Mouse (Mus musculus): ENCODE results near the gene Slc47a1.

Gene Slc47a1

DNA sequence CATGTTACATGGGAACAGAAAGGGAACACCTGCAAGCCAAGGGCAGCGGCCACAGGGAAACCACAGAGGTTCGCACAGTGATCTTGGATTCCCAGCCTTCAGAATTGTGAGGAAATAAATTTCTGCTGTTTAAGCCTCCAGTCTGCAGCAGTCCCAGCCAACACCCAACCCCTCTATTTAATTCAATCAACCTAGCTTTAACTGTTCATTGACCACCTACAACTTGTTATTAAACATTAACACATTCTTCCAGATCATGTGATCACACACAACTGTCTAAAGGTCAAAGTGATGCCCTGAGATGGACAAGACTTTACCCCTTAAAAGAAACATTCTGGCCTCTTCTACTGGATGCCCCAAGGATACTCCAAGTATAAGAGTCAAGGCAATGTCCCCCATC lies 9.5 kb downstream of the Slc47a1 start:
- no peak for DNase-seq (ENCODE audit: low spot score)

DNA sequence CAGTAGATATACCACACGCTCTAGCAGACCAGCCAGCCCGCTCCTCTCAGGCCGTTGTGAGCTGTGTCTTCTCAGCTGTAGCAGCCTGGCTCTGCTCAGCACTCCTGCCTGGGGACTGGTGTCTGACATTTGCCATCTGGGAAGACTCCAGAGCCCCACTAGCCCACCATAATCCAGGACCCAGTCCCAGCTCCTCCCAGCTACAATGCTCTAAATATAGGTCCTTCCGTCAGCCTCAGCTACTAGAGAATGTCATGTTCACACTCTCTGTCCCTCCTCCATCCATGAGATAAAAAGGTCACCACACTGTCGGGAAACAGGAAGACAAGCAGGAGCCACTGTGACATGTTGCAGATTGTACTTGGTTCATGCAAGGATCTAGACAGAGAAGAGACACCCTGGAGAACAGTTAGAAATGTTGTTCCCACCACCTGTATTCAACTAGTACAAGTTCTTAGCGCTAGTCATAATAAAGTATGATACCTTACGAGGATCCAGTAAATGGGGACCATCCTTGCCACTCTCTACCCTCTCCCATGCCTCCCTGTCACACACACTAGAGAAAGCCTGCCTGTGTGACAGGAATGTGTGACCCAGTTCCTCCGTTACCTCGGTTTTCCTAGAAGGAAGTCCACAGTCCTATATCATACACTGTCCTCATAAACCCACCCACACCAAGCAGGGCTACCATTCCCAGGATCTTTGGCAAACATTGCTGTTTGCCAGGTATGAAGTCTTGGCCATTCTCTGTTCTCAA lies 11.4 kb downstream of the Slc47a1 start:
- no peak for DNase-seq (ENCODE audit: low spot score)

DNA sequence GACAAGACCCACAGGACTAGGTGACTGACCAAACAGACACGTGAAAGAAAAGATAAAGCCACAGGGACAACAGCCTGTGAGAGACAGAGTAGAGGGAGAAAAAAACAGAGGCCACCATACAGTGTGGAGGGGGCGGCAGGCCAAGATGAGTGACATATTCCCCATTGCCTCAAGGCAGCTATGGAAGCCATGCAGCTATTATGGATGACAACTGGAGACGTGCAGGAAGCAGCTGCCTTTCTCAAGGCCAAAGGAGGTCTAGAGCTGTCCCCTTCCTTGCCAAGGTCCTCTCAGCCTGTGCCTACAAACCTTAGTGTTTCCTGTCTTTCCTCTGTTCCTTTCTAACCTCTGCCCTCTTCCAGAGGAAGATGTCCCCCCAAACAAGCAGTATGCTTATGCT lies 12.2 kb downstream of the Slc47a1 start:
- DNase-seq (ENCODE audit: low spot score) = no peak

DNA sequence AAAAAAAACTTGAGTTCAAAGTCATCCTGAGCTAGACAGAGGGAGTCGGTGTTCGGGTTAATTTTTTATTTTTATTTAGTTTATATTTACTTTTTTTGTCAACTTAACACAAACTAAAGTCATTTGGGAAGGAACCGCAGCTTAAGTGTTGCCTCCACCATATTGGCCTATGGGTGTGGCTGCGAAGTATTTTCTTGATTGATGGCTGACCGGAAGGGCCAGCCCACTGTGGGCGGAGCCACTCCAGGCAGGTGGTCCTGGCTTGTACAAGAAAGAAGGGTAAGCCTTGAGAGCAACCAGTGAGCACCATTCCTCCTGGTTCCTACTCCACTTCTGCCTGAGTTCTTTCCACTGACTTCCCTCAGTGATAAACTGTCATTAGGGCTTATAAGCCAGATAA lies 14.0 kb downstream of the Slc47a1 start:
- no peak for DNase-seq (ENCODE audit: low spot score)

DNA sequence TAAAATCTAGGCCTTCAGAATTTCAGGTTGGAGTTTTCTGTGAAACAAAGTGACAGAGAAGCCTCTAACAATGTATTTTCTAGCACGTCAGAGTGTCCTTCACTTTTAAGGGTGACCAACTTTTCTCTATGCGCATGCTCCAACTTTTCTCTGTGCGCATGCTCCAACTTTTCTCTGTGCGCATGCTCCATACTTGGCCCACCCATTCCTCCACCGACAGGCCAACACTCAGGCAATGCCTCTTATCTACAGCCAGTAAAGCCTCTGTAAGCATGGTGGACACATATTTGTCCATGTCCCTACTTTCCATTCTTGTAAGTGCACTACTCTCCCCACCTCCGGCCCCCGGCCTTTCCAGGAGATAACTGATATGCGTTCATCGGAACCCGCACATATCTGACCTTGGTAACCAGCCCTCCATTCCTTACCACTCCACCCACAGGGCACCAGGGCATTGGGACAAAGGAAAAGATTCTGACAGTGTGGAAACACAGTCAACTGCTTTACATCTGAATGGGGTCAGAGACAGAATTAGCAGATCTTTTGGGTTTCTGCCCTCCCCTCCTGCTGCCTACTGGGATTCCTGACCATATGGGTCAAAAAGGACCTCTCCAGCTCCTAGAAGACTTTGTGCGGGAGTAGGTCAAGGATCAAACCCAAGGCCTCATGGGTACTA lies 16.5 kb downstream of the Slc47a1 start:
- DNase-seq (ENCODE audit: low spot score) = no peak

DNA sequence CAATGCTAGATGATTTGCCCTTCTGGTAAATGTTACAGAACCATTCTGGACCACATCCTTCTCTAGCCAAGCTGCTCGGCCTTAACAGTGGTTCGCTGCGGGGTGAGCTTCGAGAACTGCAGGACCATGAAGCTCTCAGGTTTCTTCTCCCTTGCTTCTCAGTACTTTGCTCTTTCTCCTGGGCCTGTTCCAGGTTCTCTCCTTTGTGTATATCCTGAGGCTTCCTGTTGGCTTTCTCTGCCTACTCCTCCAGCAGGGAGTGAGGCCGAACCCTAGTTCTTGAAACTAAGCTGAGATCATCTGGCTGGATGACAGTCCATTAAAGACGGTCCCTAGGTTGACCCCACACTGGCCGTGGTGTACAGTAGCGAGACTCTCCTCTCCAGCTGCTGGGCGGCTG lies 21.5 kb downstream of the Slc47a1 start:
- no peak for DNase-seq (ENCODE audit: low spot score)

DNA sequence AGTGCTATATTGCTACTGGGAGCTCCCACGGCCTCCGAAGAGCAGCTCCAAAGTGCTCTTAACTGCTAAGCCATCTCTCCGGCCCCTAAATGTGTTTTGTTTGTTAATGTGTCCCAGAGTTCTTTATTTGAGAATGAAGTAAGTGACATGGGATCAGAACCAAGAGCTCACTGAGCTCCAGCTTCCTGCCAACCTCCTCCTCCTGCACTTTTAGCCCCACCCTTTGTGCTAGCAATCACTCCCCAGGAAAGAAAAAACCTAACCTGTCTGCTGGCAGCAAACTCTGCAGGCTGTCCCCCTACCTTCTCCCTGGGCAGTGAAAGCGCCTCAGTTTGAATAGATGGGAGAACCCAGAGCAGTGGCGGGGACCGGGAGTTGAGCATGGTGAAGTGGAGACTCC lies 22.0 kb downstream of the Slc47a1 start:
- no peak for DNase-seq (ENCODE audit: low spot score)

DNA sequence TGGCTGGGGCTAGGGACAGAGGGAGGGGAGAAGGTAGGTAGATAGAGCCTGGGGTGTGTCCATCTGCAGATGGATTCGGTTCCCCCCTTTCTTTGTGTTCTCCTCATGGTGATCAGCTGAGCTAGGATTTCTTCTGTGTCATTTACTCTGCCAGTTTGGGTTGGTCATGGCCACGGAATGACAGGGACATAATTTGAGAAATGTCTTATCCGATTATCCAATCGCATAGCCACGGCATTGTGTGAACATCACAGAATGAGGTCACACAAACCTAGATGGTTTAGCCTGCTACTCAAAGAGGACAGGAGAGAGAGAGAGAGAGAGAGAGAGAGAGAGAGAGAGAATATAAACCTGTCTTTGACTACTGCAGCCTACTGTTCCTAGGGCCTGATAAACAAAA lies 22.8 kb downstream of the Slc47a1 start:
- no peak for DNase-seq (ENCODE audit: low spot score)

DNA sequence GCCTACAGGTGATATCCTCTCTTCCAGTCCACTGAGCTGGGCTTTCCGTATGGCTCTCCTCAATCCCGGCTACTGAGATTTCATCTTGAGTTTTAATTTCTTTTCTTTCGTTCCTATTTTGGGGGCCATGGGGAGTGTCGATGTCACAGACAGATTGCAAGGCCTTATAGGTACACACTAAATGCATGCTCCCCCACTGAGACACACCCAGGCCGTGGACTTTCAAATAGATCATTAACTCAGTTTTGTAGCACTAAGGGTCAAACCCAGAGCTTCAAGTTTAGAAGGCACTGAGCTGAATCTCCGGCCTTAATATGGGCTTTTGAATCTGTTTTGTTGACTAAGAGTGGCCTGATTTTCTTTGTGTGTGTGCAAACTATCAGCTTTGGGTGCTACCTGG lies 23.8 kb downstream of the Slc47a1 start:
- no peak for DNase-seq (ENCODE audit: low spot score)

DNA sequence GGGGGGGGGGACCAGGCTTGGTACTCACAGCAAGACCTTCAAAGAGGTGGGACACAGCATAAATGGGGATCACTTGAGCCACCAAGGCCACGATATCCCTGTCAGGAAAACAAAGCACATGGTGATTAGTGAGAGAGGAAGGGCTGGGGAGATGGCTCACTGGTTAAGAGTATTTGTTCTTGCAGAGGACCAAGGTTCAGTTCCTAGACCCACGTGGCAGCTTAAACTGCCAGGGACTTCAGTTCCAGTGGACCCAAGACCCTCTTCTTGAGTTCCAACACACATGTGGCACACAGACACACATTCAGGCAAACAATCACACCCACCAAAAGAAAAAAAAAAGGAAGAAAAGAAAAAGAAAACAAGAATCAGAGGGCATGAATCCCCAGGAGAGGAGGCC lies 25.1 kb downstream of the Slc47a1 start:
- no peak for DNase-seq (ENCODE audit: low spot score)

DNA sequence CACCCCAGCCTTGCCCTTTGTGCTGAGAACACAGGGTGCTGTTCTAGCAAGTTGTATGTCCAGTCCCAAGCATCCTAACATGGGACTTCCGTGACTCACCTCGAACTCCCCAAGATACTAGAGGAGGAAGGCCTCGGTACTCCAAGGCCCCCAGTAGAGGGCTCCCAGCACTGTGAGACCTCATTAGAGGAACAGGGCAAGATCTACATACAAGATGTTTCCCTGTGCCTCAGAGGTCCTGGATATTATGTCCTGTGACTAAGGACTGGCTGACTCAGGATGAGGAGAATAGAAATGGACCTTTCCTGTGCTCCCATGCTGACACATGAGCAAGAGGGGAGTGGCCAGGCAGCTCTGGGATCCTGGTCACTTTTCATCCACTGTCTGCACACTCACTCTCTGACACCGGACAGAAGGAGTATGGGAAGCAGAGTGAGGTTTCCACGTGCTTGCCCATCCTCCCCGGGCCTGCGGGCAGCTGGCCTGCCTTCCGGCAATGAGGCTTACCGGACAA lies 25.9 kb downstream of the Slc47a1 start:
- DNase-seq (ENCODE audit: low spot score) = no peak

DNA sequence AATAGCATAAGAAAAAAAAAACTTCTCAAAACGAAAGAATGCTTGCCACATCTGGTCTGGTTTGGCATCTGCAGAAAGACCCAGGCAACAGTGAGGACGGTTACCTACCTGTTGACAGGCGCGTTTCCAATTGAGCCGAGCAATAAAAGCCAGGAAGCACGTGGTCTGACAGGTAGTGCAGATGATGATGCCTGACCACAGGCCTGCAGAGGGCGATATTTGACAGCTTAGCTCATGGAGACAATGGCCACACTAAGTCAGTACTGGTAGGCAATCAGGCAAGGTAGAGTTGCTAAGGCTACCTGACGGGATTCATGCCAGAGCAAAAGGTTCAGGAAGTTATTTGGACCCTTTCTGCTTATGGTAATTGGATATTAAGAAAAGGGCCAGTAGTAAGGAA lies 28.8 kb downstream of the Slc47a1 start:
- peak; percentile 83 for DNase-seq (ENCODE audit: low spot score)

DNA sequence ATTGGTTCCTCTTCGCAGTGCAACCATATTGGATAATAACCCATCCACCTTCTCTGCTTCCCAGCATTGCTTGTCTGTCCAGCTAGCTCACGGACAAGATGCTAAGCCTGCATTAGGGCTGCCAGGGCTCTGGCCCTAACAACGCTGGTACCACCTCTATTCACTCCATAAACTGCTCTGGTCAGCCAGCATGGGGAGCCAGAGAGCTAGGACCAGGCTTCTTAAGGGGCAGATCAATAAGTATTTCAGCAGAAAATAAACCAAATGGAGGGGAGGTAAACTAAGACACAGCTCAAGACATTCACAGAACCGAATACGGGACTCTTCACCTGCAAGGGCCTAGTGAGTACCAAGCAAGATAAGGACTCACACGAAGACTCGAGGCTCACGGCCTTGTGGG lies 32.0 kb downstream of the Slc47a1 start:
- no peak for DNase-seq (ENCODE audit: low spot score)

DNA sequence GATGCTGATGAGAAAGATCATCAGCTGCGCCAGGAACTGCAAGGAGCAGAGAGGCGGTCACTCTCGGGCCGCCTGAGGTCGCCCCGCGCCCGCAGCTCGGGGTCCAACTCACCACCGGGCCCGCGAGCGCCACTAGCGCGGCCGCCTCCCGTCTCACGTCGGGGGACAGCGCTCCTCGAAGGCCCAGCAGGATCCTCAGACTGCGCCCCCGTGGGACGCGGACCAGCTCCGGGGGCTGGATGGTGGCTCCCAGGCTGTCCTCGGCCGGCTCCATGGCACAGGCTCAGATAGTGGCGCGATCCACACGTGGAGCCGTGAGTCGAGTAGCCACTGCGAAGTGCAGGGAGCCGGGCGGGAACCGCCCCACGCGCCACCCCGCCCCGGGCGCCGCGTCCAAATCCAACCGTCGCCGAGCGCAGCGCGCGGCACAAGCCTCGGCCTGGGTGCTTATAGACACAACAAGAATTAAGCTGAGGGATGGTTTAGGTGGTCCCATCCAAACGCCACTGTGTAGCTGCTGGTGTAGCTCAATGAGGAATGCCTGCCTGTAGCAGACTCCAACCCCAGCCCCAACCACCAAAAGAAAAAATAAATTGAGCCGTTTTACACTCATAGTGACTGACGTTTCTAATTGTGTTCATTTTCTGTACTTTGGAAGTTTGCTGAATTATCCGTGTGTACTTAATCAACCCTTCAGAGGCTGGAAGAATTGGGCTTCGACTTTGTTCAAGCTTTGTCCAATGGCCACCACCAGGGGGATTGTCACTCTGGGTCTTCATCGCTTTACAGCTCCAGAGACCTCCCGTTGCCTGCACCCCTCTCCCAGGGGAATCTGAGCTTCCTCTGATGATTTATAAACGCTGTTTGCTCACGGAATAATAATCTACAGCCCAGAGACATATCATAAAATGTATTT lies 35.4 kb downstream of the Slc47a1 start, which contains the start of gene Slc47a2:
Gene Slc47a2, minus strand, starts transcription at position 356 of the 916 bp plus-strand sequence.
- peak; percentile 74 for DNase-seq (ENCODE audit: low spot score)

DNA sequence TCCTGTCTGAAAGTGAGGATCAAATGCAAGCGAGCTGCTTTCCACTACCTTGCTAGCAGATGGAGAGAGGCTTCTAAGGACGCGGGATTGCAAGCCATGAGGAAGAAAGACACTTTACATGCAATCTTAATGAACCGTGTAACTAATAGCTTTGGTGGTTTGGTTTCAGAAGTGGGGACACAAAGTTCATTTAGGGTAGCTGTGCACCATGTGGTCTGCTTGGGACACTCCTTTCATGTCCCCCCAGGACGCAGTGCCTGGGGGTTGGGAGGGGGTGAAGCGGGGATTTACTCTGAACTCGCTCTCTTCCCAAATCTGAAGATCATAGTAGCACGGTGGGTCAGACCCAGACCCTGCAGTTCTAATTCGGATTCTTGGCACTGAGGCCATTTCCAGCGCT lies 36.2 kb downstream of the Slc47a1 start:
- no peak for DNase-seq (ENCODE audit: low spot score)

DNA sequence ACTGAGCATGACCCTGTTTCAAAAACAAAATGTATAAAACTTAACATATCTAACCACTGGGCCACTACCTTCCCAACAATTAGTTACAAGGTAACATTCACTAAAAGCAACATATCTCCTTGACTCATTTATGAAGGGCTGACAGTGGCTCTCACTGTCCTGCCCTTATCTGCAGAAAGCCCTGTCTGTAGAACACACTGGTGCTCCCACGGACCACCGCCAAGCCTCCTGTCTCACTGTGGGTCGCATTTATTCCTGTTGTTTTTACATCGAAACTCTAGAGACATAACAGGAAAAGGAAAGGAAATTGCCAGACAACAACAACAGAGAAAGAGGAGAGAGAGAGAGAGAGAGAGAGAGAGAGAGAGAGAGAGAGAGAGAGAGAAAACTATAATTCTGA lies 36.9 kb downstream of the Slc47a1 start:
- DNase-seq (ENCODE audit: low spot score) = peak; percentile 63

DNA sequence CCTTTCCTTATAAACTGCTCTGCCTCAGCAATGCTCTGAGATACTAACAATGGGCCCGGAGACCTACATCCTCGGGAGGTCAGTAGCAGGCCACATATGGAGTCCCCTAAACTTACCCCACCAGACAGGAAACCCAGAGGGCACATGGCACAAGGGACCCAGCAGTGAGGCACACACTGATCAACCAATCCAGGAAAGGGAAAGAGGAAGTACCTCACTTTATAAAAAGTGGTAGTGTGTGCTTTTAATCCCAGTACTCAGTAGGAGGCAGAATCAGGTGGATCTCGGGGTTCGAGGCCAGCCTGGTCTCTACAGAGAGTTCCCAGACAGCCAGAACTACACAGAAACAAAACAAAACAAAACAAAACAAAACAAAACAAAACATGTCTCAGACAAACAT lies 37.8 kb downstream of the Slc47a1 start:
- DNase-seq (ENCODE audit: low spot score) = no peak

DNA sequence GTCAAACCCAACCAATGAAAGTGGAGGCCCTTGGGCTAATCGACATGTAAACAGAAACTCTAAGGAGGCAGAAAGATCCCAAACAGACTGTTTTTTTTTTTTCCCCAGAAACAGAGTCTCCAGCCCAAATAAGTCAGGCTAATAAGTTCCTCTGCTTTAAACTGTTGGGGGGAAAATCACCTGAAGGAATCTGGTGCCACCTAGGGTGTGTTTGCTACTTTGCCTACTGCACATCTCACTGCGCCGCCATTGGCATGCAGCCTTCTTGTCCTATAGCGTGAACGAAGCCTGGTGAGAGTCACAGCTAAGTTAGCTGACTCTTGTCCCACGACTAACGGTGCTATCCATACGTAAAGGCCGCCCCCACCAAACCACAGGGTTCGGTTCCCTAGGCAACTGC lies 40.6 kb downstream of the Slc47a1 start:
- DNase-seq (ENCODE audit: low spot score) = no peak

DNA sequence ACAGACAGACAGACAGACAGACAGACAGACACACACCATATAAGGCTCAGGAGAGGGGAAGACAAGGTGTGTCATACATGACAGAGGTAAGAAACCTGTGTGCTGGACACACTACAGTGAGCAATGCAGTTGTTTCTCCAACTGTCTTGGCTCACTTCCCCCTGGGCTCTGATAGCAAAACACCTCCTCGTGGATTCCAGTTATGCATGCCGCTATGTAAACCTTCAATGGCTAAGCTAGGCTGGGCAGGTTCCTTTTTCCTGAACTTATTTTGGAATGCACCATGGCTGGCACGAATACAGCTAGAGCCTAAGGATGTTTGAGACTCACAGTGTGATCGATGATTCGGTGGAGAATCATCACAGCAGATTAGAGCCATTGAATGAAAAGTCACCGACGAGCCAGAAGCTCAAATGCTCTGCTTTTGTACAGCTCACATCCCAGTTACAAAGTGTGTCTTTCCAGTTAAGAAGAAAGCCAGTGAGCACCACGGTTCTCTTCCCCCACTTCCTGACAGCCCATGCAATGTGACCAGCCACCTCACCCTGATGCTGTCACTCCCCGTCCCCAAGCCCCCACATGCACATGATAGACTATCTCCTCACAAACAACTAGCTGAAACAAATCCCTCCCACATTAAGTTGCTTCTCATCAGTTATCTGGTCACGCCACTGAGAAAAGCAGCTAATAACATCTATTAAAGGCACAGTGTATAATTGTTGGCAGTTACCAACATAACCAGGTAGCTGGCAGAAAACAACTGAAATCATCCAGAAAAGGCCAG lies 57.0 kb downstream of the Slc47a1 start:
- DNase-seq (ENCODE audit: low spot score) = no peak

DNA sequence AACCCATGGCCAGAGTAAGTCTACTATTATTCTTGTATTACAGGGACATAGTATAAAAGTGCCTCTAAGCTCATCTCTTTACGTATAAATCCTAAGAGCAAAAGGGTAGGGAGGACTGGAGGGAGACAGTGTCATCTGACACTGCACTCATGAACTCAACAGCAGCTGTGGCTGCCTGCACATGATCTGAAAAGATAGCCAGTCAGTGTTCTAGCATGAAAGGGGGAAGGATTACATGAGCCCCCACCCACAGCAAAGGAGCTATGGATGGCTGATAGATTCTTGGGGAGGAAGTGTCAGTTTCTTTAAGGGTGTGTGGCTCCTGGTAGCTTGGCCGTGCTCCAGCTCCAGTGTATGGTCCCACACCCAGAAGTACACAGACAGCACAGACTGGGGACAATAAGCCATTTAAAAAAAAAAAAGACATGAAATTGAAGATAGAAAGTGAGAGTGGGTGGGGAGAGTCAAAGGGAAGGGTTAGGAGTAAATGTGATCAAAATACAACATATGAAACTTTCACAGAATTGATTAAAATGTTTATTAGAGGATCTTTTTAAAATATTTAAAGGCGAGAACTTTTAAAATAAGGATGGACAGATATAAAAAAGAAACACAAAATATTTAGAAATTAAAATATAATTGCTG lies 58.1 kb downstream of the Slc47a1 start:
- DNase-seq (ENCODE audit: low spot score) = no peak

DNA sequence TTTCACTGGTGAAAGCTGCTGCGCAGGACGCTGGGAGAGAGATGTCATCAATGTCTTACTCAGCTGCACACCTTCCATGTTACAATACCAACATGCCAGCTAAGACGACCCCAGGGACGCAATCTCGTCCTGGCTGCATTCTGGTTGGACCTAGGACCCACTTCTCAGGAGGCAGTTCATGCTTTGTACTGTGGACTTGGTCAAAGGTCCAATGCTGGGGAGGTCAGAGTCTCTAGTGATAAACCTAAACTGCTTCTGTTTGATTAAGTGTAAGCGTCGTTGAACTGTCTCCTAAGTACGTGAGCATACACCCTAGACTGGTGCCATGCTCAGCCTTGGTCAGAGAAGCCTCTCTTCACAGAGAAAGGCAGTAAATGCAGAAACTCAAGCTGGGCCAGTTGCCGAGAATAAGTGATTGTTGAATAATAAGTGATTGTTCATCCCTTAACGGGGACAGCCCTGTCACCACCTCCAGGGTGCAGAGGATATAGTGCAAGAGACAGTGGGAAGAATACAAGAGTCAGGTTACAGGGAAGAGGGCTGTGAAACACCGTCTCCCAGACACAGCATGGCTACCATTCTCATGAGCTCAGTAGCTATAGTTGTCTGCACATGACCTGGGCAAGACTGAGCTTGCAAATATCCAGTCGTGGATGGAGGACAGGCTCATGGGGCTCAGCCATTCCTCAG lies 58.8 kb downstream of the Slc47a1 start:
- DNase-seq (ENCODE audit: low spot score) = no peak
